Mouse (Mus musculus) heart, embryonic 14.5 days (tissue): ENCODE results near the gene Pkn2. TPM values are rescaled to one million over a fixed set of nuclear protein-coding genes. Genes with fewer than 3 reads are reported as not detected.

Experiments
- ATAC-seq: fragments of 200-750 bp; cut with Nextera tagmentation; 2 replicates; pipeline ENCODE4 v1.8.0; 2017; ENCODE audit warnings: low read depth, moderate TSS enrichment; ENCODE audit not compliant: insufficient number of reproducible peaks, insufficient read depth, low FRiP score
- H3K27ac ChIP-seq, 2 experiments: fragments of 200-500 bp in 1 of 2; fragments of 300-500 bp in 1 of 2; sonication (generic) in 1 of 2; replicated peaks in 1 of 2; 2 replicates each; pipeline ENCODE4 v1.5.1; 2012 to 2014; ENCODE audit warnings: low read depth in 2 of 2, low read length in 2 of 2, control low read depth in 1 of 2, mild to moderate bottlenecking in 1 of 2, mixed read lengths in 1 of 2; ENCODE audit not compliant: control insufficient read depth in 1 of 2, insufficient read depth in 1 of 2
- H3K27me3 ChIP-seq: fragments of 300-500 bp; sonication (generic); 2 replicates; pipeline ENCODE4 v1.6.1; 2014; ENCODE audit warnings: mild to moderate bottlenecking, low read length, control low read depth; ENCODE audit not compliant: control insufficient read depth, insufficient read depth
- H3K36me3 ChIP-seq: fragments of 300-500 bp; sonication (generic); 2 replicates; pipeline ENCODE4 v1.6.1; 2014; ENCODE audit warnings: mild to moderate bottlenecking, control low read depth, low read length, mixed read lengths; ENCODE audit not compliant: control insufficient read depth, insufficient read depth
- H3K4me1 ChIP-seq, 2 experiments: fragments of 200-500 bp in 1 of 2; fragments of 300-500 bp in 1 of 2; sonication (generic) in 1 of 2; 2 replicates each; pipeline ENCODE4 v1.6.1; 2012 to 2014; ENCODE audit warnings: low read length in 2 of 2, control low read depth in 1 of 2, mixed read lengths in 1 of 2; ENCODE audit not compliant: control insufficient read depth in 2 of 2, insufficient read depth in 2 of 2
- H3K4me2 ChIP-seq: fragments of 300-500 bp; sonication (generic); 2 replicates; pipeline ENCODE4 v1.6.1; 2014; ENCODE audit warnings: mild to moderate bottlenecking, low read length
- H3K4me3 ChIP-seq, 2 experiments: fragments of 200-500 bp in 1 of 2; fragments of 300-500 bp in 1 of 2; sonication (generic) in 1 of 2; 2 replicates each; pipeline ENCODE4 v1.5.1; 2012 to 2014; ENCODE audit warnings: low read length in 2 of 2, mild to moderate bottlenecking in 2 of 2, control low read depth in 1 of 2, low read depth in 1 of 2, moderate library complexity in 1 of 2; ENCODE audit not compliant: control insufficient read depth in 1 of 2, insufficient read depth in 1 of 2
- H3K9ac ChIP-seq: fragments of 300-500 bp; sonication (generic); 2 replicates; pipeline ENCODE4 v1.6.1; 2014; ENCODE audit warnings: mild to moderate bottlenecking, low read length
- H3K9me3 ChIP-seq: fragments of 300-500 bp; sonication (generic); 2 replicates; pipeline ENCODE4 v1.6.1; 2016; ENCODE audit warnings: low read length, control low read depth; ENCODE audit not compliant: control insufficient read depth
- WGBS: fragments of 180-500 bp; shearing (Covaris S2); extraction: QIAGEN DNeasy Blood & Tissue Kit; methylation state at CpG from one replicate; pipeline ENCODE4 v1.1.7; 2014; 5-methylcytosine and 5-hydroxymethylcytosine counted together
- polyA plus RNA-seq: library from polyadenylated mRNA; unstranded; fragments of >200 nt; fragmentation: Nextera tagmentation; extraction: Ambion mirVana; gene quantifications from 2 replicates; pipeline ENCODE4 v1.2.1, GENCODE M21; 2014

The Pkn2 gene
- polyA plus RNA-seq, 1 experiment from 2014 or later, result 43.9 TPM

- H3K9me3 ChIP-seq, result no peaks in the 10 kb centered on the region
- no peaks in the 10 kb centered on the region for H3K27me3 ChIP-seq
- 44% methylated on average over 3 of the region's 3 CpGs for WGBS
- H3K36me3 ChIP-seq, result peaks cover 75% of the 10 kb centered on the region
- H3K9ac ChIP-seq, result no peak overlapping the region
- H3K4me1 ChIP-seq, result peaks cover 0 to 4% of the 10 kb centered on the region in 2 experiments; a peak in 2 of 4 replicates
- ATAC-seq, result no peak
- H3K4me3 ChIP-seq, result no peak overlapping the region
- H3K27ac ChIP-seq, result no peak overlapping the region
- no peak overlapping the region for H3K4me2 ChIP-seq
Measured at GRCm38 (mm10) chr3:142777227-142777626, 104.6 kb downstream of the Pkn2 start.

- peaks cover 0 to 18% of the 10 kb centered on the region in 2 experiments; a peak in 2 of 4 replicates for H3K4me1 ChIP-seq
- peaks cover 55% of the 10 kb centered on the region for H3K36me3 ChIP-seq
- whole genome bisulfite sequencing, result 53% methylated on average over 4 of the region's 4 CpGs
- H3K4me3 ChIP-seq, result no peak overlapping the region
- no peak overlapping the region for H3K9ac ChIP-seq
- no peak overlapping the region for H3K27ac ChIP-seq
- ATAC-seq, result no peak
- no peak overlapping the region for H3K4me2 ChIP-seq
- no peaks in the 10 kb centered on the region for H3K9me3 ChIP-seq
- H3K27me3 ChIP-seq, result no peaks in the 10 kb centered on the region
Measured at GRCm38 (mm10) chr3:142773538-142774191, 108.1 kb downstream of the Pkn2 start.

GRCm38 (mm10) chr3:142770518-142770917 is 111.3 kb downstream of the Pkn2 start:
- 21% methylated on average over 1 of the region's 1 CpGs for WGBS
- ATAC-seq, result no peak
- Histone ChIP-seq H3K4me2 (no peak overlapping the region), H3K9ac (no peak overlapping the region), H3K4me3 (no peak overlapping the region), H3K27me3 (no peaks in the 10 kb centered on the region), H3K4me1 (peaks cover 4 to 31% of the 10 kb centered on the region in 2 experiments), H3K27ac (no peak overlapping the region), H3K9me3 (no peaks in the 10 kb centered on the region), H3K36me3 (peaks cover 29% of the 10 kb centered on the region)

- H3K4me1 ChIP-seq, result peaks cover 4 to 28% of the 10 kb centered on the region in 2 experiments
- no peak overlapping the region for H3K4me2 ChIP-seq
- no peak overlapping the region for H3K4me3 ChIP-seq
- ATAC-seq, result no peak
- H3K36me3 ChIP-seq, result peaks cover 23% of the 10 kb centered on the region
- H3K27ac ChIP-seq, result no peak overlapping the region
- no peaks in the 10 kb centered on the region for H3K27me3 ChIP-seq
- no peaks in the 10 kb centered on the region for H3K9me3 ChIP-seq
- H3K9ac ChIP-seq, result no peak overlapping the region
- 94% methylated on average over 6 of the region's 6 CpGs for WGBS
Measured at GRCm38 (mm10) chr3:142768498-142768897, 113.3 kb downstream of the Pkn2 start.

- 0 out of 2 replicates have a peak, but pooled peaks cover under 1% of the 10 kb centered on the region for H3K36me3 ChIP-seq
- no peaks in the 10 kb centered on the region for H3K9me3 ChIP-seq
- H3K27ac ChIP-seq, result no peak overlapping the region
- peak overlapping the region; percentile 97 for H3K9ac ChIP-seq
- peak overlapping the region; percentile 88 for H3K4me2 ChIP-seq
- H3K4me1 ChIP-seq, result peaks cover 4 to 27% of the 10 kb centered on the region in 2 experiments
- H3K27me3 ChIP-seq, result no peaks in the 10 kb centered on the region
- no peak for ATAC-seq
- peak overlapping the region; percentile 87 to 96 for H3K4me3 ChIP-seq
- WGBS, result 22% methylated on average over 10 of the region's 10 CpGs
Measured at GRCm38 (mm10) chr3:142765778-142766165, 116.0 kb downstream of the Pkn2 start.

GRCm38 (mm10) chr3:142764995-142765777 is 116.6 kb downstream of the Pkn2 start, which contains the start of gene Gtf2b:
Gtf2b (plus strand) TSS chr3:142765045.
- peak; percentile 98 for ATAC-seq
- Histone ChIP-seq H3K27ac (peak within 1 kb of the TSS; percentile 80 to 85), H3K4me1 (peaks cover 4 to 23% of the 10 kb centered on the region in 2 experiments), H3K36me3 (no peaks in the 10 kb centered on the region), H3K4me3 (peak within 1 kb of the TSS; percentile 87 to 96), H3K4me2 (peak within 1 kb of the TSS; percentile 88), H3K27me3 (no peaks in the 10 kb centered on the region), H3K9ac (peak within 1 kb of the TSS; percentile 97), H3K9me3 (no peaks in the 10 kb centered on the region)
- under 1% methylated on average over 64 of the region's 64 CpGs for WGBS

GRCm38 (mm10) chr3:142760356-142760755 is 121.4 kb downstream of the Pkn2 start:
- Histone ChIP-seq H3K36me3 (no peaks in the 10 kb centered on the region), H3K9me3 (no peaks in the 10 kb centered on the region)
- 75% methylated on average over 6 of the region's 6 CpGs for WGBS

More at GRCm38 (mm10) chr3:142760356-142760755, 121.4 kb downstream of the Pkn2 start:
- Histone ChIP-seq H3K9ac (no peak overlapping the region), H3K4me2 (no peak overlapping the region), H3K27ac (no peak overlapping the region), H3K27me3 (no peaks in the 10 kb centered on the region), H3K4me1 (peaks cover 9 to 16% of the 10 kb centered on the region in 2 experiments; a peak in 3 of 4 replicates), H3K4me3 (no peak overlapping the region)
- no peak for ATAC-seq
